Mouse (Mus musculus): ENCODE measurements around the gene Wwox.

- TF ChIP-seq CHD2 (IDR thresholded peaks at IDR 0.05; ENCODE audit: low read depth, low read length) (no peak), ZC3H11A (IDR thresholded peaks at IDR 0.05; ENCODE audit: borderline replicate concordance, low read depth, low read length) (no peak), HCFC1 (IDR thresholded peaks at IDR 0.05; ENCODE audit: borderline replicate concordance, insufficient read depth, low read length) (no peak), MAFK (IDR thresholded peaks at IDR 0.05; ENCODE audit: insufficient read depth, low read depth, low read length) (no peak), ZNF384 (IDR thresholded peaks at IDR 0.05; ENCODE audit: low read depth, low read length) (no peak)
These were observed 363.7 kb downstream of the Wwox start for GRCm38 (mm10) chr8:114803113-114803512.

All from ES-E14 (cell line).